Mouse (Mus musculus) midbrain, embryonic 12.5 days (tissue): Measurements from ENCODE around the gene Gm18336. TPM values are rescaled to one million over a fixed set of nuclear protein-coding genes. Genes with fewer than 3 reads are reported as not detected.
A peak's percentile ranks its signal among the peaks of the same experiment; 100 is the strongest.
"Not testable (repeated sequence)": the region's sequence is repeated elsewhere in the genome, so short reads cannot be mapped to it uniquely, and the experiment has no call there.

Experiments used
- ATAC-seq: fragments of 200-750 bp; cut with Nextera tagmentation; 2 replicates; pipeline ENCODE4 v1.8.0; 2017; ENCODE audit warnings: low read depth, moderate TSS enrichment, moderate library complexity; ENCODE audit not compliant: low FRiP score
- H3K27ac ChIP-seq: fragments of 300-500 bp; sonication (generic); replicated peaks from 2 replicates; pipeline ENCODE4 v1.5.1; 2016; ENCODE audit warnings: mild to moderate bottlenecking
- H3K27me3 ChIP-seq: fragments of 300-500 bp; sonication (generic); 2 replicates; pipeline ENCODE4 v1.6.1; 2016; ENCODE audit warnings: mild to moderate bottlenecking
- H3K36me3 ChIP-seq: fragments of 300-500 bp; sonication (generic); 2 replicates; pipeline ENCODE4 v1.6.1; 2016
- H3K4me1 ChIP-seq: fragments of 300-500 bp; sonication (generic); 2 replicates; pipeline ENCODE4 v1.6.1; 2016
- H3K4me2 ChIP-seq: fragments of 300-500 bp; sonication (generic); replicated peaks from 2 replicates; pipeline ENCODE4 v1.6.1; 2016; ENCODE audit warnings: mild to moderate bottlenecking, moderate library complexity
- H3K4me3 ChIP-seq: fragments of 300-500 bp; sonication (generic); 2 replicates; pipeline ENCODE4 v1.5.1; 2016; ENCODE audit warnings: mild to moderate bottlenecking
- H3K9ac ChIP-seq: fragments of 300-500 bp; sonication (generic); replicated peaks from 2 replicates; pipeline ENCODE4 v1.6.1; 2016; ENCODE audit warnings: mild to moderate bottlenecking, moderate library complexity
- H3K9me3 ChIP-seq: fragments of 300-500 bp; sonication (generic); 2 replicates; pipeline ENCODE4 v1.6.1; 2016; ENCODE audit warnings: mild to moderate bottlenecking
- WGBS: fragments of 180-500 bp; shearing (Covaris S2); methylation state at CpG from one replicate; pipeline ENCODE4 v1.1.7; 2016; 5-methylcytosine and 5-hydroxymethylcytosine counted together
- polyA plus RNA-seq: library from polyadenylated mRNA; unstranded; fragments of >200 nt; fragmentation: Nextera tagmentation; extraction: Ambion mirVana; gene quantifications from 2 replicates; pipeline ENCODE4 v1.2.1, GENCODE M21; 2016

The Gm18336 gene
- polyA plus RNA-seq = not detected in 2 replicates

- not testable (repeated sequence) for H3K4me1 ChIP-seq, H3K27me3 ChIP-seq, H3K9me3 ChIP-seq, H3K9ac ChIP-seq, H3K4me2 ChIP-seq, H3K27ac ChIP-seq, H3K4me3 ChIP-seq, H3K36me3 ChIP-seq, ATAC-seq
- WGBS = 77% methylated on average over 2 of the region's 2 CpGs
Measured at GRCm38 (mm10) chrX:73398636-73399035, at the start of gene Gm18336. Gm18336 (minus strand) TSS chrX:73398736.

- Histone ChIP-seq H3K4me3 (no peak overlapping the region), H3K27ac (no peak overlapping the region), H3K27me3 (no peaks in the 10 kb centered on the region), H3K4me1 (no peaks in the 10 kb centered on the region), H3K36me3 (0 out of 2 replicates have a peak, but pooled peaks cover 2% of the 10 kb centered on the region), H3K9me3 (no peaks in the 10 kb centered on the region), H3K4me2 (no peak overlapping the region), H3K9ac (no peak overlapping the region)
- WGBS = 71% methylated on average over 2 of the region's 2 CpGs
- ATAC-seq = no peak
Measured at GRCm38 (mm10) chrX:73441428-73441827, 42.9 kb upstream of the Gm18336 start.

GRCm38 (mm10) chrX:73435252-73435651 lies 36.7 kb upstream of the Gm18336 start, which contains the start of gene Trex2:
Trex2 (minus strand) TSS chrX:73435344.
- no peak for ATAC-seq
- H3K27me3 ChIP-seq = no peaks in the 10 kb centered on the region
- 0 out of 2 replicates have a peak, but pooled peaks cover 3% of the 10 kb centered on the region for H3K36me3 ChIP-seq
- H3K27ac ChIP-seq = no peak within 1 kb of the TSS
- H3K4me2 ChIP-seq = no peak within 1 kb of the TSS
- 90% methylated on average over 11 of the region's 11 CpGs for WGBS
- no peak within 1 kb of the TSS for H3K4me3 ChIP-seq
- H3K4me1 ChIP-seq = no peaks in the 10 kb centered on the region
- H3K9ac ChIP-seq = no peak within 1 kb of the TSS
- no peaks in the 10 kb centered on the region for H3K9me3 ChIP-seq

- Histone ChIP-seq H3K27me3 (no peaks in the 10 kb centered on the region), H3K9me3 (no peaks in the 10 kb centered on the region), H3K9ac (no peak overlapping the region), H3K4me2 (no peak overlapping the region), H3K4me1 (no peaks in the 10 kb centered on the region), H3K4me3 (no peak overlapping the region), H3K36me3 (0 out of 2 replicates have a peak, but pooled peaks cover 3% of the 10 kb centered on the region), H3K27ac (no peak overlapping the region)
- ATAC-seq = no peak
- 75% methylated on average over 5 of the region's 5 CpGs for WGBS
Measured at GRCm38 (mm10) chrX:73432850-73433249, 34.3 kb upstream of the Gm18336 start.

GRCm38 (mm10) chrX:73430036-73430435 lies 31.5 kb upstream of the Gm18336 start:
- 81% methylated on average over 2 of the region's 2 CpGs for WGBS
- Histone ChIP-seq H3K36me3 (no peaks in the 10 kb centered on the region), H3K4me1 (no peaks in the 10 kb centered on the region), H3K27ac (no peak overlapping the region), H3K4me2 (no peak overlapping the region), H3K4me3 (no peak overlapping the region), H3K9ac (no peak overlapping the region), H3K27me3 (no peaks in the 10 kb centered on the region), H3K9me3 (no peaks in the 10 kb centered on the region)
- ATAC-seq = no peak

DNA sequence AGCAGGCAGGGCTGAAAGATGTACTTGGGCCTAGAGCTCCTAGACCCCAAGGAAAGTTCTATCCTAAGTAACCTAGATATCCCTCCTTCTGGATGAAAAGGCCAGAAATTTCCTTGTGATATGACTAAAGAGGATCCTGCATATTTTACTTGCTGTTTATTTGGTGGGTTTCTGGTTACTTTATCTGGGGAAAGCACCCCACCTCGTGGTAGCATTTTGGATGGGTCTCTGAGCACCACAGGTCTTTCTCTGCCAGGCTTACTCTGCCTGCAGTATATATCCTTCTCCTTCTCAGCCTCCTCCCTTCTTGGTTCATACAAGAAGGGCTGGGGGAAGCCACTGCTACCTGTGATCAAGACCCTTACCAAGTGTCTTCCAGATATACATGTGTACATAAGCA lies 14.2 kb upstream of the Gm18336 start:
- no peak for ATAC-seq
- Histone ChIP-seq H3K9me3 (no peaks in the 10 kb centered on the region), H3K27me3 (peaks cover 13% of the 10 kb centered on the region; the same call in 1 of the 2 replicates), H3K4me1 (no peaks in the 10 kb centered on the region), H3K27ac (no peak overlapping the region), H3K4me2 (no peak overlapping the region), H3K4me3 (no peak overlapping the region), H3K36me3 (no peaks in the 10 kb centered on the region), H3K9ac (no peak overlapping the region)
- 20% methylated on average over 1 of the region's 1 CpGs for WGBS

DNA sequence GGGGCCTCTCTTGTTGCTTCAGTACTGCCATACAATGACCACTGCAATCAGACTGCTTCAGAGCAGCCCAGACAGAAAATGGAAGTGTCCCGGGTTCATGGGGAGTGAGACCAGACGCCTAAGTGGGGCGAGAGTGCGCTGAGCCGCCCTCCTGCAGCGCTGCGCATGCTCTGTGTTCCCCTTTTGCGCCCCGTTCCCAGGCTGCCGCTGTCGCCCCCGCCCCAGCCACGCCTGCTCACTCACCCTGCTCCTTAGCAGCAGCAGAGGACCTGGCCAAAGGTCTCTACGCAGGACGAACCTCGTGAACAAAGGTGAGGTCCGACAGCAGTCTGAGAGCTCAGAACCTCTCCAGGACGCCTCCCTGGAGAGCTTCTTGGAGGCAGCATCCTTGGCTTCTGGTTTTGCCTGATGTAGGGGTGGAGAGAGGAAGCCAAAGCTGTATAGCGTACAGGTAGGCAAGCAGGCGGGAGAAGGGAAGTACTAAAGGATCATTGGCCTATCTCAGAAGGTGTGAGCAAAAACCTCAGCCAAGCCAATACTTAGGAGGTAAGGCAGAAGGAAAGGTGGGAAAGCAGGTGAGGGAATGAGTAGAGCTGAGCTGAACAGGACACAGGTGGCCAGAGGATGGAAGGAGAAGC lies 12.5 kb upstream of the Gm18336 start, which contains the start of gene Zfp92:
Gene Zfp92 (plus strand): TSS at position 217 of the 638 bp plus-strand sequence.
- Histone ChIP-seq H3K4me3 (peak within 1 kb of the TSS; percentile 29), H3K9me3 (no peaks in the 10 kb centered on the region), H3K4me1 (no peaks in the 10 kb centered on the region), H3K9ac (no peak within 1 kb of the TSS; the same call in 1 of the 2 replicates), H3K27ac (no peak within 1 kb of the TSS), H3K4me2 (peak within 1 kb of the TSS; percentile 47), H3K36me3 (no peaks in the 10 kb centered on the region), H3K27me3 (peaks cover 13% of the 10 kb centered on the region; the same call in 1 of the 2 replicates)
- 24% methylated on average over 20 of the region's 20 CpGs for WGBS
- no peak for ATAC-seq

DNA sequence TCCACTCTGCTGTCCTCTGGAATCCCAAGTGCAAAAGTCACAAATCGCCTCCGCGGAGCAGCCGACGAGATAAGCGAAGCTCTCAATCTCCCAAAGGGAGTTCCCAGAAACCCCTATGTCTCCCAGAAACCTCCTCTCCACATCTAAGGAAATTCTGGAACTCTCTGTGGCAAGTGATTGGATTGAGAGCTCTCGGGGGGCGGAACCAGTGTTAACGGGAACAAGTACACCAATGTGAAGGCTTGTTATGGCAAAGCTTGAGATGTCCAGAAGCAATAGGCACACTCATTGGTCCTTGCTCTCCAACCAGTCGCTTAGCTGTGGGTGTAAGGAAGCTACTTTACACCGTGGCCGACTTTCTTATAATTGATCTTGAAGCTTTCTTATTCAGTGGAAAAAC lies 3.1 kb upstream of the Gm18336 start:
- Histone ChIP-seq H3K9ac (no peak overlapping the region), H3K4me1 (no peaks in the 10 kb centered on the region), H3K27me3 (peaks cover 5% of the 10 kb centered on the region; the same call in 1 of the 2 replicates), H3K4me3 (no peak overlapping the region), H3K9me3 (no peaks in the 10 kb centered on the region), H3K4me2 (no peak overlapping the region), H3K36me3 (no peaks in the 10 kb centered on the region), H3K27ac (no peak overlapping the region)
- ATAC-seq = no peak
- WGBS = 90% methylated on average over 12 of the region's 12 CpGs

DNA sequence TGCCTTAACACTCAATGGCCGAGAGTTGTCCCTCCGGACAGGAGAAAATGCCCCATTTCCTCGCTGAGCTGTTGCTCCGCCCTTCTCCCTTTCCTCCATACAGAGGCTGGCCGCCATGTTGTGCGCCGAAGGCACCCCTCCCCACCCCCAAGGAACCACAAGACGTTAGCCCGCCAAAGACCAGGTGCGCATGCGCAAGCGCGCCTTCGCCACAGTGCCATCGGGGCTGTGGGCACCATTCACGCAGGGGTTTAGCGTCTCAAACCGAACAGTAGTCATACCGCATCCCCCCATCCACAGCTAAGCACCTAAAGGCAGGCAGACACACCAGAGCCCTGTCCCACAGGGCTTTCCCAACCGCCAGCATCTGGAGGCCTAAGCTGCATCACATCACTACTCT lies 2.4 kb upstream of the Gm18336 start:
- Histone ChIP-seq H3K4me2 (no peak overlapping the region), H3K27ac (no peak overlapping the region), H3K9me3 (no peaks in the 10 kb centered on the region), H3K27me3 (peaks cover 7% of the 10 kb centered on the region; the same call in 1 of the 2 replicates), H3K4me1 (no peaks in the 10 kb centered on the region), H3K36me3 (no peaks in the 10 kb centered on the region), H3K4me3 (no peak overlapping the region), H3K9ac (no peak overlapping the region)
- no peak for ATAC-seq
- 90% methylated on average over 20 of the region's 20 CpGs for WGBS

DNA sequence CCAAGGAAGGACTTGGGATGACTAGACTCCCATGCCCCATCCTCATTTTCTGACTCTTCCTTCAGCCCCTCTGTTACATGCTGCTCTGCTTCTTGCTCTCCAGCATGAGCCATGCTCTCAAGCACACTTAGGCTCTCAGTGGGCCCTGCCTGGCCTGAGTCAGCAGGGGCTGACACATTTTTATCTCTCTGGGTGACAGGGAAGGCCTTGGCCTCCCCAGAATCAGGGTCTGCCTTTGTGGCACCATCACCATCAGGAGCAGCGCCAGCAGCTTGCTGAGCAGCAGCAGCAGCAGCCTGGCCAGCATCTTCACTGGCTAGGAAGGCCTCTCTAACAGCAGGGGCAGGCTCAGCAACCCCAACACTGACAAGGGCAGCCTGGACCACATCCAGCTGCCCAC lies 2.1 kb downstream of the Gm18336 start:
- 100% methylated on average over 1 of the region's 1 CpGs for WGBS
- Histone ChIP-seq H3K4me2 (no peak overlapping the region), H3K27ac (no peak overlapping the region), H3K9ac (no peak overlapping the region), H3K4me1 (no peaks in the 10 kb centered on the region), H3K9me3 (no peaks in the 10 kb centered on the region), H3K4me3 (no peak overlapping the region), H3K27me3 (peaks cover 7% of the 10 kb centered on the region; the same call in 1 of the 2 replicates), H3K36me3 (no peaks in the 10 kb centered on the region)
- ATAC-seq = no peak

DNA sequence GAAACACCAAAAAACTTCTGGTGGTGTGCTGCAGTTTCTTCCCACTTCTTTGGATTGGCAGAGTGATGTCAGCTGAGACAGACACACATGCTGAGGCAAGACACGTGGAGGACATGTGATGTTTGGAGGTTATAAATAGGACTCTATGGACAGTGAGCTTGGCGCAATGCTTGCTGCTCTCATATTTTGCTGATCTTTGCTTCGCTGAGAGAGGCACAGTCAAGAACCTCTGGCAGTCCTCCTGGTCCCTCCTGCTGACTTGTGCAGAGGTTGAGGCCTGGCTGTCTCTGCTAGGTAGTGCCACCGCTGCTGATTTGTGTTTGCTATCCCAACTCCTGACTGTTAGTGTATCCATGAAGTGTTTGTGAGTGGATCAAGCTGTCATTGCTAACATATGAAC lies 7.1 kb downstream of the Gm18336 start:
- Histone ChIP-seq H3K4me3 (no peak overlapping the region), H3K27me3 (0 out of 2 replicates have a peak, but pooled peaks cover 1% of the 10 kb centered on the region), H3K9ac (no peak overlapping the region), H3K36me3 (no peaks in the 10 kb centered on the region), H3K27ac (no peak overlapping the region), H3K4me1 (no peaks in the 10 kb centered on the region), H3K9me3 (no peaks in the 10 kb centered on the region), H3K4me2 (no peak overlapping the region)
- WGBS = 87% methylated on average over 4 of the region's 4 CpGs
- ATAC-seq = no peak

GRCm38 (mm10) chrX:73384924-73385323 lies 13.6 kb downstream of the Gm18336 start:
- Histone ChIP-seq H3K9ac (no peak overlapping the region), H3K4me2 (no peak overlapping the region), H3K4me1 (no peaks in the 10 kb centered on the region), H3K27ac (peak overlapping the region; percentile 42; the same call in 1 of the 2 replicates), H3K27me3 (no peaks in the 10 kb centered on the region), H3K36me3 (no peaks in the 10 kb centered on the region), H3K9me3 (no peaks in the 10 kb centered on the region), H3K4me3 (no peak overlapping the region)
- ATAC-seq = no peak
- 48% methylated on average over 1 of the region's 1 CpGs for WGBS
